Mouse (Mus musculus) heart, adult 2 months (tissue): ENCODE data around the gene Tesmin.

Experiments
- CTCF ChIP-seq: fragments of 200-600 bp; IDR thresholded peaks from 2 replicates; pipeline ENCODE4 v1.8.1; 2022; ENCODE audit warnings: antibody characterized with exemption, mild to moderate bottlenecking, moderate library complexity
- POLR2A ChIP-seq: fragments of 200-500 bp; IDR thresholded peaks from 2 replicates; pipeline ENCODE4 v1.6.1; 2011; ENCODE audit warnings: mild to moderate bottlenecking, low read depth, low read length, control low read depth; ENCODE audit not compliant: insufficient read depth

GRCm38 (mm10) chr19:3449248-3449647 lies 60.6 kb downstream of the Tesmin start:
- TF ChIP-seq CTCF (no peak), POLR2A (no peak)
